Mouse (Mus musculus) spleen, postnatal 10 days (tissue): ENCODE results near the gene Ccdc122.
A peak's percentile ranks its signal among the peaks of the same experiment; 100 is the strongest.

Experiments
- DNase-seq, 2 experiments: peaks; one replicate each; pipeline ENCODE4 v3.0.0; 2021 to 2022; ENCODE audit warnings: low spot score in 2 of 2

Gene Ccdc122

DNA sequence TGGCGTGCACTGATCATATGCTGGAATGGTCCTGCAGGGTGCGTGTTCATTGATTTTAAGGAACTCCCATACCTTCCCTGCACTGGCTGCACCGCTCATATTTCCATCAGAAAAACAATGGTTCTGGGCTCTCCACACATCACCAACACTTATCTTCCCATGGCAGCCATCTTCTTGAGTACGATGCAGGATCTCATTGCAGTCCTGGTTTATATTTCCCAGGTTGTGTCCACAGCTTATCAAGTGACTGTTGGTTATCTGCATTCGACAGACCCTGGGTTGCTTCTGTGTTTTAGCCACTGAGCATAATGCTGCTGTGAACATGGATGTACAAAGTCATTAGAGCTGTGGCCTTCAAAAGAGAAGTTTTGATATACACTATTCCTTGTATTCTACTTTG is 94.0 kb downstream of the Ccdc122 start:
- no peak for DNase-seq

DNA sequence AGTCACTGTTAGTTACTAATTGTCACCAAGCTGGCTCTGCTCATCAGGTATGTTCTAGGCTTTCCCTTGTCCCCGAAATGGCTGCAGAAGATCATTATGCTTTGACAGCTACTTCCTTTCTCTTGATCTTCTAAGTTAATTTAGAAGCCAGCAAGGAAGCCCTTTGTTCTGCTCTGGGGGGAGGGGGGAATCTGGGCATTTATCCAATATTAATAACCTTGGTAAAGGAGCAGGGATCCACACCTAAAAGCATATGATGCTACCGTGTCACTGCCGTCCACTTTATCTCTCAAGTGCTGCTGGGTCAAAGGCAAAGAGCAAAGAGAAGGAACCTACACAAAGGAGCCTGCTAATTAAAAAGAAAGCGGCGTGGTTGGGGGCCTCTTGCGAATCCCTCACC is 100.4 kb downstream of the Ccdc122 start:
- DNase-seq, result no peak

DNA sequence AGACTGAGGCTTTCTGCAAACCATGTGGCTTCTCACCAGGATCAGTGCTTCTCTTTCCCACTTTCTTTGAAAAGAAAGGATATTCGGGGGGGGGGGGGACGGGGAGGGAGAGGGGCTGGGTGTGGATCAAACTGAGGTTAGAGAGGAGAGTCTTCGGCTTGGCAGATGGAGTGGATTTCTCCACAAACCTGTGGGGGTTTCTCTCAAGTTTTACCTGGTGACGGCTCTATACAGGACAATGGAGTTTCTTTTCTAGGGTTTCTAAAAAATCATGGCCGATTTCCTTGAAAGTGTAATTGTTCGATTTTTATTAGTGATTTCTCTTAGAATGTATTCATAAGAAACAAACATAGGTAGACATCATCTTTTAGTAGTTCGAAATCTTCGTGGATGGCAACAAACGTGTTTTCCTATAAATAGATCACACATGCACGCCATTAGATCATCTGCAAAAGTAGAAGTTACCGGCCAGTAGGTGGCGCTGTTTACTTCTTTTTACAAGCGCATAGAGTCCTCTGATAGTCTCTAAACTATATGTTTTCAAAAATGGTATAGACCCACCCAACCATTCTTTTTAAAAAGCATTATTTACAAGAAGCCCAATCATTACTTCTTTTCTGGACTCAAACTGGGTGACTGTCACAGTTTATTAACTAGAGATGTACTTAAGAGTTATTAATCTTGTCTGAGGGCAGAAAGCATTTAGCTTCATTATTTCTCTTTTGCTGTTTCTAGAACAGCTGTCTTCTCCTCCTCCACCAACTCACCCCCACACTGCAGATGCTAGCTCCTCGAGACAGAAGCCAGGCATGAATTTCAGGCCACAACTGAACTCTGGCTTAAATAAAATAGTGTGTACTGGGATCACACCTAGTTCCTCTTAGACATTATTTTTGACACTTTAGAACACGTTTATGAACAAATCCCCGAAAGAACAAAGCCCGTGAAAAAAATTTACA is 105.0 kb downstream of the Ccdc122 start:
- DNase-seq, result peak; percentile 35 to 79

- DNase-seq, result no peak
These were observed 108.5 kb downstream of the Ccdc122 start for GRCm38 (mm10) chr14:77145103-77145502.

GRCm38 (mm10) chr14:77147635-77148034 is 111.1 kb downstream of the Ccdc122 start:
- DNase-seq, result no peak

DNA sequence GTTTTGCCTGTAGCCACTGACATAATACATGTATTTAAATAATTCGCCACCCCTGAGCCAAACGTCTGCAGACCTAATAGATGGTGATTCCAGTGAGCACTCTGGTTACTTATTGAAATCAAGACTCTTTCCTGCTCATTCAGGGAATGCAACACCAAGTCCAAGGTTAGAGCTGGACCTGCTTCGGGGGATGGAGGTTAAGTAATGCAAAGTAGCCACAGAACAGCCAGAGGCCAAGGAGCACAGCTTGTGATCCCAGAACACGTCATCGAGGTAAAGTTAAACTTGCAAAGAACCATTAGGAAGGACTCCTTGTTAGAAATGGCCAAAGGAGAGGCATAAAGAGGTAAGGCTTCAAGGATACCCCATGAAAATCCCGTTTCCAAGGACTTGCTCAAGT is 114.0 kb downstream of the Ccdc122 start:
- no peak for DNase-seq

- no peak for DNase-seq
These were observed 114.9 kb downstream of the Ccdc122 start for GRCm38 (mm10) chr14:77151431-77151830.

- peak in 1 of 2 experiments; percentile 16 for DNase-seq
These were observed 119.8 kb downstream of the Ccdc122 start, which contains the start of gene Enox1 for GRCm38 (mm10) chr14:77156222-77156910. TSS of gene Enox1 (plus strand) at chr14:77156763.

GRCm38 (mm10) chr14:77156911-77157504 is 120.4 kb downstream of the Ccdc122 start:
- peak in 1 of 2 experiments; percentile 15 for DNase-seq

DNA sequence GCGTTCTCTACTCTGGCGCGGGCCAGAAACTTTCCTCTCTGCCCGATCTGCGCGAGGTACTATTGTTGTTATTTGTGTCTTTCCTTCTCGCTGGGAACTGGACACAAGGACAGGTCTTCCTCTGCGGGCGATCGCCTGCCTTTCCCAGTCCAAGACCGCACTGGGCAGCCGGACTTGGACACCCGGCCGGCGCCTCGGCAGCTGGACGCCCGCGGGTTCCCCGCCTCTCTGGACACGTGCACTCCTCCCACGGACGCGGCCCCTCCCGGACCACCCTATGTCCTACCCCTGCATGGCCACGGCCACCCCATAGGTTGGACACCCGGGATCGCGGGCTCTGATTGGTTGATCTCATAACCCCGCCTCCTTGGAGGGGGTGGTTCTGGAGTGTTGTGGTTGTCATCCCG is 120.9 kb downstream of the Ccdc122 start:
- DNase-seq, result peak in 1 of 2 experiments; percentile 14

DNA sequence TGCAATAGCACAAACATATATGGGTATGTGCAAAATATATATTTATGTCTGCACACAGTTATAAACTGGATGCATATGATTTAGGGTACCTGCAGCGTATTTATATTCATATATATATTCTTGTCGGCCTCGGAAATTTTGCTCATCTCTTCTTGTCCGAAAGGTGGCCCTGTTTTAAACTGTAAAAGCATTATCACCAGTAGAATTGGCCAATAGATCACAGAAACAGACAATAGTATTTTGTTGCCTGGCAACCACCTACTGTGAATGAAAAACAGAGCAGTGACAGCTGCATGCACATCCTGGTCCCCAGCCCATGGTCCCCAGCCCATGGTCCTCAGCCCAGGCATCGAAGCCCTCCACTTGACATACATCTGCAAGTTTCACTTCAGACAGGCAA is 122.8 kb downstream of the Ccdc122 start:
- no peak for DNase-seq
